Mouse (Mus musculus) liver, embryonic 15.5 days (tissue): ENCODE results near the gene Mettl16. TPM values are rescaled to one million over a fixed set of nuclear protein-coding genes. Genes with fewer than 3 reads are reported as not detected.

ENCODE experiments used
- ATAC-seq: fragments of 200-750 bp; cut with Nextera tagmentation; 2 replicates; pipeline ENCODE4 v1.8.0; 2017; ENCODE audit warnings: moderate number of reproducible peaks, mild to moderate bottlenecking, moderate library complexity; ENCODE audit not compliant: insufficient read depth
- H3K27ac ChIP-seq: fragments of 300-500 bp; sonication (generic); replicated peaks from 2 replicates; pipeline ENCODE4 v1.5.1; 2015; ENCODE audit warnings: mild to moderate bottlenecking, inconsistent platforms
- H3K27me3 ChIP-seq: fragments of 300-500 bp; sonication (generic); 2 replicates; pipeline ENCODE4 v1.6.1; 2015; ENCODE audit warnings: mild to moderate bottlenecking, inconsistent platforms
- H3K36me3 ChIP-seq: fragments of 300-500 bp; sonication (generic); replicated peaks from 2 replicates; pipeline ENCODE4 v1.6.1; 2015; ENCODE audit warnings: moderate library complexity, mild to moderate bottlenecking, inconsistent platforms
- H3K4me1 ChIP-seq: fragments of 300-500 bp; sonication (generic); replicated peaks from 2 replicates; pipeline ENCODE4 v1.6.1; 2015; ENCODE audit warnings: inconsistent platforms
- H3K4me2 ChIP-seq: fragments of 300-500 bp; sonication (generic); 2 replicates; pipeline ENCODE4 v1.6.1; 2015; ENCODE audit warnings: moderate library complexity, mild to moderate bottlenecking, inconsistent platforms
- H3K4me3 ChIP-seq: fragments of 300-500 bp; sonication (generic); replicated peaks from 2 replicates; pipeline ENCODE4 v1.5.1; 2015; ENCODE audit warnings: mild to moderate bottlenecking, inconsistent platforms
- H3K9ac ChIP-seq: fragments of 300-500 bp; sonication (generic); 2 replicates; pipeline ENCODE4 v1.6.1; 2015; ENCODE audit warnings: moderate library complexity, mild to moderate bottlenecking, inconsistent platforms
- H3K9me3 ChIP-seq: fragments of 300-500 bp; sonication (generic); replicated peaks from 2 replicates; pipeline ENCODE4 v1.6.1; 2016; ENCODE audit warnings: inconsistent platforms
- WGBS: fragments of 180-500 bp; shearing (Covaris S2); methylation state at CpG from one replicate; pipeline ENCODE4 v1.1.7; 2015; ENCODE audit warnings: mixed read lengths; ENCODE audit not compliant: insufficient replicate concordance; 5-methylcytosine and 5-hydroxymethylcytosine counted together
- polyA plus RNA-seq: library from polyadenylated mRNA; unstranded; fragments of >200 nt; fragmentation: Nextera tagmentation; extraction: Ambion mirVana; gene quantifications from 2 replicates; pipeline ENCODE4 v1.2.1, GENCODE M21; 2015

Mettl16 gene
- polyA plus RNA-seq, 1 experiment from 2014 or later = 18.4 TPM

GRCm38 (mm10) chr11:74850998-74851661 lies 80.5 kb downstream of the Mettl16 start:
- no peak overlapping the region for H3K27ac ChIP-seq
- no peaks in the 10 kb centered on the region for H3K9me3 ChIP-seq
- H3K27me3 ChIP-seq = no peaks in the 10 kb centered on the region
- H3K9ac ChIP-seq = no peak overlapping the region
- H3K4me1 ChIP-seq = peaks cover 18% of the 10 kb centered on the region
- no peak for ATAC-seq
- no peak overlapping the region for H3K4me3 ChIP-seq
- H3K36me3 ChIP-seq = no peaks in the 10 kb centered on the region
- H3K4me2 ChIP-seq = no peak overlapping the region
- 76% methylated on average over 14 of the region's 14 CpGs for WGBS

GRCm38 (mm10) chr11:74857756-74858155 lies 87.1 kb downstream of the Mettl16 start:
- no peaks in the 10 kb centered on the region for H3K27me3 ChIP-seq
- no peak overlapping the region for H3K4me2 ChIP-seq
- H3K9ac ChIP-seq = no peak overlapping the region
- no peaks in the 10 kb centered on the region for H3K9me3 ChIP-seq
- no peaks in the 10 kb centered on the region for H3K4me1 ChIP-seq
- H3K27ac ChIP-seq = no peak overlapping the region
- ATAC-seq = no peak
- no peaks in the 10 kb centered on the region for H3K36me3 ChIP-seq
- H3K4me3 ChIP-seq = no peak overlapping the region
- WGBS = 77% methylated on average over 9 of the region's 9 CpGs

- H3K4me1 ChIP-seq = no peaks in the 10 kb centered on the region
- H3K4me2 ChIP-seq = no peak overlapping the region
- 83% methylated on average over 5 of the region's 5 CpGs for WGBS
- no peaks in the 10 kb centered on the region for H3K9me3 ChIP-seq
- H3K27ac ChIP-seq = no peak overlapping the region
- H3K9ac ChIP-seq = no peak overlapping the region
- no peak for ATAC-seq
- no peak overlapping the region for H3K4me3 ChIP-seq
- no peaks in the 10 kb centered on the region for H3K36me3 ChIP-seq
- no peaks in the 10 kb centered on the region for H3K27me3 ChIP-seq
These were observed 91.5 kb downstream of the Mettl16 start for GRCm38 (mm10) chr11:74862129-74862528.

GRCm38 (mm10) chr11:74863471-74863870 lies 92.8 kb downstream of the Mettl16 start:
- H3K27me3 ChIP-seq = no peaks in the 10 kb centered on the region
- no peak for ATAC-seq
- no peak overlapping the region for H3K4me3 ChIP-seq
- no peaks in the 10 kb centered on the region for H3K36me3 ChIP-seq
- no peak overlapping the region for H3K9ac ChIP-seq
- no peak overlapping the region for H3K27ac ChIP-seq
- H3K9me3 ChIP-seq = no peaks in the 10 kb centered on the region
- no peaks in the 10 kb centered on the region for H3K4me1 ChIP-seq
- H3K4me2 ChIP-seq = no peak overlapping the region
- 30% methylated on average over 11 of the region's 11 CpGs for WGBS

- H3K9me3 ChIP-seq = no peaks in the 10 kb centered on the region
- no peaks in the 10 kb centered on the region for H3K36me3 ChIP-seq
- 77% methylated on average over 9 of the region's 9 CpGs for WGBS
- no peaks in the 10 kb centered on the region for H3K27me3 ChIP-seq
- no peak for ATAC-seq
- H3K9ac ChIP-seq = no peak overlapping the region
- no peak overlapping the region for H3K4me2 ChIP-seq
- no peak overlapping the region for H3K4me3 ChIP-seq
- no peak overlapping the region for H3K27ac ChIP-seq
- H3K4me1 ChIP-seq = no peaks in the 10 kb centered on the region
These were observed 93.8 kb downstream of the Mettl16 start for GRCm38 (mm10) chr11:74864421-74864820.

- H3K36me3 ChIP-seq = no peaks in the 10 kb centered on the region
- H3K27ac ChIP-seq = no peak overlapping the region
- H3K9ac ChIP-seq = no peak overlapping the region
- no peak for ATAC-seq
- no peaks in the 10 kb centered on the region for H3K4me1 ChIP-seq
- H3K4me2 ChIP-seq = no peak overlapping the region
- WGBS = 80% methylated on average over 9 of the region's 9 CpGs
- H3K27me3 ChIP-seq = no peaks in the 10 kb centered on the region
- no peak overlapping the region for H3K4me3 ChIP-seq
- no peaks in the 10 kb centered on the region for H3K9me3 ChIP-seq
These were observed 94.6 kb downstream of the Mettl16 start for GRCm38 (mm10) chr11:74865252-74865651.

GRCm38 (mm10) chr11:74866640-74867039 lies 96.0 kb downstream of the Mettl16 start:
- Histone ChIP-seq H3K4me2 (no peak overlapping the region), H3K27me3 (no peaks in the 10 kb centered on the region), H3K27ac (no peak overlapping the region), H3K36me3 (no peaks in the 10 kb centered on the region), H3K4me1 (no peaks in the 10 kb centered on the region), H3K4me3 (no peak overlapping the region), H3K9ac (no peak overlapping the region), H3K9me3 (no peaks in the 10 kb centered on the region)
- 70% methylated on average over 4 of the region's 4 CpGs for WGBS
- no peak for ATAC-seq

- H3K9ac ChIP-seq = no peak overlapping the region
- no peak overlapping the region for H3K27ac ChIP-seq
- 74% methylated on average over 2 of the region's 2 CpGs for WGBS
- H3K27me3 ChIP-seq = no peaks in the 10 kb centered on the region
- H3K9me3 ChIP-seq = no peaks in the 10 kb centered on the region
- H3K36me3 ChIP-seq = no peaks in the 10 kb centered on the region
- ATAC-seq = no peak
- no peaks in the 10 kb centered on the region for H3K4me1 ChIP-seq
- no peak overlapping the region for H3K4me3 ChIP-seq
- H3K4me2 ChIP-seq = no peak overlapping the region
These were observed 96.6 kb downstream of the Mettl16 start for GRCm38 (mm10) chr11:74867181-74867580.

GRCm38 (mm10) chr11:74868046-74868760 lies 97.6 kb downstream of the Mettl16 start:
- H3K4me2 ChIP-seq = no peak overlapping the region
- 70% methylated on average over 13 of the region's 13 CpGs for WGBS
- no peak overlapping the region for H3K9ac ChIP-seq
- H3K36me3 ChIP-seq = no peaks in the 10 kb centered on the region
- no peak for ATAC-seq
- no peaks in the 10 kb centered on the region for H3K27me3 ChIP-seq
- no peak overlapping the region for H3K27ac ChIP-seq
- H3K4me3 ChIP-seq = no peak overlapping the region
- no peaks in the 10 kb centered on the region for H3K4me1 ChIP-seq
- no peaks in the 10 kb centered on the region for H3K9me3 ChIP-seq

GRCm38 (mm10) chr11:74869603-74870002 lies 99.0 kb downstream of the Mettl16 start:
- no peak for ATAC-seq
- 67% methylated on average over 6 of the region's 6 CpGs for WGBS
- no peaks in the 10 kb centered on the region for H3K36me3 ChIP-seq
- no peaks in the 10 kb centered on the region for H3K4me1 ChIP-seq
- H3K9me3 ChIP-seq = no peaks in the 10 kb centered on the region
- no peak overlapping the region for H3K27ac ChIP-seq
- no peak overlapping the region for H3K4me3 ChIP-seq
- no peaks in the 10 kb centered on the region for H3K27me3 ChIP-seq
- no peak overlapping the region for H3K4me2 ChIP-seq
- H3K9ac ChIP-seq = no peak overlapping the region

- no peaks in the 10 kb centered on the region for H3K4me1 ChIP-seq
- no peak for ATAC-seq
- H3K9me3 ChIP-seq = no peaks in the 10 kb centered on the region
- H3K9ac ChIP-seq = no peak overlapping the region
- H3K27me3 ChIP-seq = no peaks in the 10 kb centered on the region
- no peaks in the 10 kb centered on the region for H3K36me3 ChIP-seq
- no peak overlapping the region for H3K4me3 ChIP-seq
- no peak overlapping the region for H3K27ac ChIP-seq
- WGBS = 51% methylated on average over 4 of the region's 4 CpGs
- H3K4me2 ChIP-seq = no peak overlapping the region
These were observed 99.9 kb downstream of the Mettl16 start for GRCm38 (mm10) chr11:74870544-74870943.
